Mouse (Mus musculus) ES-E14 (cell line): ENCODE data around the gene Celf5.

Source experiments
- CHD2 ChIP-seq: IDR thresholded peaks from 2 replicates; pipeline ENCODE4 v1.6.1; 2014; ENCODE audit warnings: mild to moderate bottlenecking, low read depth, low read length, inconsistent platforms
- HCFC1 ChIP-seq: IDR thresholded peaks from 2 replicates; pipeline ENCODE4 v1.6.1; 2012; ENCODE audit warnings: low read length, inconsistent platforms, borderline replicate concordance; ENCODE audit not compliant: insufficient read depth
- MAFK ChIP-seq: IDR thresholded peaks from 2 replicates; pipeline ENCODE4 v1.6.1; 2014; ENCODE audit warnings: mild to moderate bottlenecking, low read depth, low read length, inconsistent platforms; ENCODE audit not compliant: insufficient read depth
- ZC3H11A ChIP-seq: IDR thresholded peaks from 2 replicates; pipeline ENCODE4 v1.6.1; 2012; ENCODE audit warnings: low read depth, mild to moderate bottlenecking, inconsistent platforms, low read length, borderline replicate concordance
- ZNF384 ChIP-seq: IDR thresholded peaks from 2 replicates; pipeline ENCODE4 v1.6.1; 2012; ENCODE audit warnings: low read depth, low read length, inconsistent platforms

DNA sequence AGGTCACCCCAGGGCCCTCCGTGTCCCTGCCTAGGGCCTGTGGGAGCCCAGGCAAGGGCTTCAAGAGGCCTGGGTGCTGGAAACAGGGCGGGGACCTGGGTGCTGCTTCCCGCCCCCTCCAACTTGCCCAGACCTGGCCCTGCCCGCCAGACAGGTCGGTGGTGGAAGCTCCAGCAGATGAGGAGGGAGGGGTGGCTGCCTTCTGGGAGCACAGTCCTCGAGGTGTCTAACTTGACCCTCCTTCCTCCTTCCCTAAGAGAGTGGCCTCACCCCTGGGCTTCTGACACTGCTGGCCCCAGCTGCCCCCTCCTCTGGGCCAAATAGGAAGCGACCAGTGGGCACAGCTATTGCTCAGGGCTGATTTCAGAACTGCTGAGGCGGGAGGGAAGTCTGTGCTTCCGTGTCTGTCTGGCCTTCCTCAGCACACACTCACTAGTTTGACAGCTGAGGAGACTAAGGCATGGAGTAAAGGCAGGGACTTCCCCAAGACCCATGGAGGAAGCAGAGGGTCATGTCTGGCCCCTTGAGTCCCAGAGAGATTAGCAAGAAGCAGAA, 41.6 kb upstream of the Celf5 start, which contains the start of gene Gna15:
- TF ChIP-seq HCFC1 = no peak
- TF ChIP-seq ZC3H11A = no peak
- TF ChIP-seq ZNF384 = no peak
- TF ChIP-seq MAFK = no peak
- TF ChIP-seq CHD2 = no peak
